Mouse (Mus musculus) telencephalon, adult 2 months (tissue): ENCODE measurements around the gene Phc1.
A peak's percentile ranks its signal among the peaks of the same experiment; 100 is the strongest.
"Not testable (repeated sequence)": the region's sequence is repeated elsewhere in the genome, so short reads cannot be mapped to it uniquely, and the experiment has no call there.

ENCODE experiments used
- DNase-seq: peaks from one replicate; pipeline ENCODE4 v3.0.0-alpha.2; 2011; ENCODE audit warnings: low read depth, low spot score

The Phc1 gene

GRCm38 (mm10) chr6:122340349-122341000, at the start of gene Phc1:
TSS of gene Phc1 (minus strand) at chr6:122340561.
- peak; percentile 44 for DNase-seq

GRCm38 (mm10) chr6:122389986-122390385, 49.6 kb upstream of the Phc1 start:
- not testable (repeated sequence) for DNase-seq

GRCm38 (mm10) chr6:122387177-122388028, 47.0 kb upstream of the Phc1 start:
- not testable (repeated sequence) for DNase-seq

DNA sequence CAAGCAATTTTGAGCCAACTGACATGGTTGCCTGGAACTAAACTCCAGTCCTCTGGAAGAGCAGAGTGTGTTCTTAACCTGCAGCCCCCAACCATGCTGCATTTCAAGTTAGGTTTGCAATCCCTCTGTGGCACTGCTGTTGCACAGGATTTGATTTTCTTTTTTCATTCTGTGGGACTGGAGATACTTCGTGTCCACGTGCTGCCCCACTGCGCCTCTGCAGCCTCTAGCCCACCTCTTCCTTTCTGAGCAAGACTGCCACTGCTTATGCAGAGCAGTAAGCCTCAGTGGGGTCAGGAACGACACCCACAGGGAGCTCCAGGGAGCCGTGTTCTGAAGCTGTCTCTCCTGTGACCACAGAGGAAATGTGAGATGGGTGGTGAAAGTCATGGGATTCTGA, 45.4 kb upstream of the Phc1 start:
- no peak for DNase-seq

DNA sequence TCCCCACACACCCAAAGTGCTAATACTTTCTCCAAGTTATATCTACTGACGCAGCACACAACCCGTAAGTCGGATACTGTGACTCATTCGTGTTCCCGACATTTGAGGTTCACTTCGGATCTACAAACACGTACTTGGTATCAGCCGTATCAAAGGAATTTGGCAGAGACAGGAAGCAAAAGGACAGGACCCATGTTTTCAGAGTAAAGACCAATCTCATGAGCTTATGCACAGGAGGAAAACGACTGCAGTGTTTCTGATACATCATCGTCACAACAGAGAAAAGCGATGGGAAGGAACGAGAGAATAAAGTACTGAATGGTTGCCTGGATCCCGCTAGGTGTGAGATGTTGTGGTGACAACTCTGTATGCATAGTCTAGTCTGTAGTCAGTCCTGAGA, 44.5 kb upstream of the Phc1 start:
- DNase-seq = no peak

DNA sequence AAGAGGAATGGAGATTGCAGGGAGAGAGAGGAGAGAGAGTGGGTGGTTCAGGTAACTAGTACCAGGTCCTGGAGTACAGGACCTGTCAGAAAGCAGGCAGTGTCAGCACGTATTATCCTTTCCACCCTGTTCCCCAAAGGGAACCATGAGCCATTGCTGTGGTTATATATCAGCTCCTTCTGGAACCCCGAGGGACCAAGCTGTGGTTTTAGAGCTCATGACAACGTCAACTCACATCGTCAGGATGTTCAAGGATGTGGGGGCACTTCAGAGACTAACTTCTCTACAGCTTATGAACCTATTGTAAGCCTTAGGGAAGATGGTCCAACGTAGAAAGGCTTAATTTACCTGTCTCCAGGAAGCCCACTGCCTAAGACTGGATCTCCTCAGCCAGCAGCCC, 42.9 kb upstream of the Phc1 start:
- no peak for DNase-seq

DNA sequence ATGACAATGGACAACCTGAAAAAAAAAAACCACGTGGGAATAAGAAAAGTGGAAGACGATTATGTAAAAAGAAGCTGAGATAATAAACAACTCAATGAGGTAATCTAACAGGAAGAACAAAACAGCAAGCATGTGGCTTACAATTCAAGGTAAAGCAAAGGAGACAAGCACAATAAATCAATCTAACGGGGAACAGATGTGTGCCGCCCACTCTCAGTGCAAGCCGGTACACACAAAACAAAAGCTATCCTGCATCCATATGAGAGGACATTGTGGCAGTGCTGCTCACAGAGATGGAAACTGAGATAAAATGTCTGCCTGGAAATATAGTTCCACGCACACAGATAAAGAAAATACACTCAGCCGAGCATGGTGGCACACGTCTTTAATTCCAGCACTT, 41.7 kb upstream of the Phc1 start:
- no peak for DNase-seq

DNA sequence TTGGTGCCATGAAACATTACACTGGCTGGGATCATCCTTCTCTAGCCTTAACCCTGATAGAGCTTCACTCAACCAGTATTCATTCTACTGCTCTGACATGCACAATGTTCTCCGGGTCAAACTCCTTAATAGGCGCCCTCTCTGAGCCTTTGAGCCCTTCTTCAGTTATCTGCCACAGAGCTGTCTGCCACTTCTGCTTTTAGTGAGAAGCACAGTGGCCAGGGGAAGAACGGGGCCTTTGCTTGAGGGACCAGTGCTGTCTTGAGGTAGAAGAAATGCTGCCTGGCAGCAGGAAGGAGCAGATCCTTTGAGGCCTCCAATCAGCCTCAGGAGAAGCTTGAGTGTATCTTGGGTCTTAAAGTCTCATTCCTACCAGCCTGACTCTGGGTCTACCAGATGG, 27.9 kb upstream of the Phc1 start:
- DNase-seq = no peak

DNA sequence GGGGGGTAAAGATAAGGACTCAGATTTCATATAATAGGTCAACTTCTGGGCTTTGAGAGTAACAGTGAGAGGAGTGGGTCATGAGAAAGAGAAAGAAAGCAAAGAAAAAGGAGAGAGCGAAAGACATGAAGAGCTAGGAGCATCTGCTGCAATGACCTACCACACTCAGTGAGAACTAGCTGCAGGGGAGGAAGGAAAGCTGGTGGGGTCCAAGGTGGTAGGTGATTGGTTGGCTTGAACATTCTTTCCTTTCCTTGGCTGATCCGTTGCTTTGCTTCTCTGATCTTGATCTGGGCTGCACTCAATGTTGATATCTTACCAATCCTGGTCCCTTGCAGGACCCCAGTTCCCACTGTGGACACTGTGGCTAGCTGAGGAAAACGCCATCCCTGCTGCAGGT, 26.6 kb upstream of the Phc1 start:
- no peak for DNase-seq

DNA sequence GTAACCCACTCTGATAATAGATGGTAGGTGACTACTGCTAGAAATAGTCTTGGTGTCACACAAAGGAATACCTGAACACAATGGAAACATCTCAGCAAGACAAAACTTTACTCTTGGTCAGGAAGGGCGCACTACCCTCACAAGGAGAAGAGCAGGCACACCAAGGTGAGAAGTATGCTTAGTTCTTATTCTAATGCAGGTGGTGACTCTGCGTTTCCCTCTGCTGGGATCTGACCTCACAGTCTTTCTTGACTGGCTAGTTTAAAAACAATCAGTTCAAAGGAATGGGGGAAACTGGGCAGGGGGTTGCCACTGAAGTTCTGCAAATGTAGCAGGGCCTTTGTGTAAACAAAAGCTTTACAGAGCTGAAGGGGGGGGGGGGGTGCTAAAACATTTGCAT, 25.9 kb upstream of the Phc1 start:
- no peak for DNase-seq

GRCm38 (mm10) chr6:122365706-122366105, 25.3 kb upstream of the Phc1 start:
- no peak for DNase-seq

GRCm38 (mm10) chr6:122357089-122357488, 16.7 kb upstream of the Phc1 start:
- DNase-seq = no peak

DNA sequence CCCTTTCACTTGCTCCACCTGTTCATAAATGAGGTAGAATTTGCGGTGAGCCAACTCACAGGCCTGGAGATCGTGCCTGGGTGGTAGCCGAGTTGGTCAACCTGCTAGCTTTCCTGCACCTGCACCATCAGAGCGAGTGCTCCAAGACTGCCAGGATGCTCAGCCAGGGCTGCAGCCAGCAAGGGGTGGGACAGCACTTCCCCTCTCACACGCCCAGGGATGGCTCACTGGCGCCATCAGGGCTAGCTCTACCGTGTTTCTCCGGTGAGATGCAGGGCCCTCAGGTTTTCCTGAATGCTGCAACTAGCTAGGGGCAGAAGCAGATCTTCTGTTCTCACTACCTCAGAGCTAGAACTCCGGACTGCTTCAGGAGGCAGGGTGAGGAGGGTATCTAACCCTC, 15.5 kb upstream of the Phc1 start:
- DNase-seq = no peak

DNA sequence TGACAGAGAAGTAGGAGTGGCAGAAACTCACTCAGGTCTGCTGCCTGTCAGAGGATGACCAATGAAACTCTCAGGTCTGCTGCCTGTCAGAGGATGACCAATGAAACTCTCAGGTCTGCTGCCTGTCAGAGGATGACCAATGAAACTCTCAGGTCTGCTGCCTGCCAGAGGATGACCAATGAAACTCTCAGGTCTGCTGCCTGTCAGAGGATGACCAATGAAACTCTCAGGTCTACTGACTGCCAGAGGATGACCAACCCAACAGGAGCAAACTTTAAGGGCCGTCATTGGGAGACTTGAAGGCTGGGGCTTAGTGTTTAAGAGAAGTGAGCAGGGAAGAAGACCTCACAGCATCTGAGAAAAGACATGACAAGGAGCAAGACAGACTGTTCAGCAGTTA, 7.0 kb upstream of the Phc1 start:
- not testable (repeated sequence) for DNase-seq

DNA sequence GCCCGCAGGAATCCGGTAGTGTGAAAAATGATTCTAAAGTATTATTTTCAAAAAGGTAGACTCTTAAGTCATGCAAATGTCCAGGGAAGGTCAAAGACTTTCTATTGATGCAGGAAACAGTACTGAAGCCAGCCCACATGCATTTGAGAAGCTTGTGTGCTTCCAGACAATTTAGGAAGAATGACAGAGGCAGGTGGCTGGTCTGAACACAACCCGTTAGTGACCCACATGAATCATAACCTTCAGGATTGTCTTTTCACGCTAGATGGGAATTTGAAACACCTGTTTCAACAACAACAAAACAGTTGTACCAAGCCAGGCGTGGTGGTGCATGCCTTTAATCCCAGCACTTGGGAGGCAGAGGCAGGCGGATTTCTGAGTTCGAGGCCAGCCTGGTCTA, 6.0 kb upstream of the Phc1 start:
- DNase-seq = no peak

DNA sequence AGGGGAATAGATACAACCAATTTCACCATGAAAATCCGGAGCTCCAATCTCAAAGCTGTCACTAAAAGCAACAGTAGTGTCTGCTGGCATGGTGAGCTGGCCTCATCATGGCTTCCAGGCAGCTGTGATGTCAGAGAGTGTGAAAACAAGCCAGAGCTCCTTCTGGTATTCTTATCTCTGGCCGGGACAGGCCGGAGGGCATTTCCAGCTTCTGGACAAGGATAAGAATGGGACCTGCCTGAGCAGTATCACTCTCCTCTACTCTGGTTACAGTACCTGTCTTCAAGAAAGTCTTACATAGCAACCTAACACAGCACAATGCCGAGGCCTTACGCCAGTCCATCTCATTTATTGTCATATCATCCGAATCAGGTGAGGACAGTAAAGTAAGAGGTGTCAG, 5.4 kb upstream of the Phc1 start:
- no peak for DNase-seq

- no peak for DNase-seq
Observed at GRCm38 (mm10) chr6:122344386-122345116, 4.2 kb upstream of the Phc1 start.

DNA sequence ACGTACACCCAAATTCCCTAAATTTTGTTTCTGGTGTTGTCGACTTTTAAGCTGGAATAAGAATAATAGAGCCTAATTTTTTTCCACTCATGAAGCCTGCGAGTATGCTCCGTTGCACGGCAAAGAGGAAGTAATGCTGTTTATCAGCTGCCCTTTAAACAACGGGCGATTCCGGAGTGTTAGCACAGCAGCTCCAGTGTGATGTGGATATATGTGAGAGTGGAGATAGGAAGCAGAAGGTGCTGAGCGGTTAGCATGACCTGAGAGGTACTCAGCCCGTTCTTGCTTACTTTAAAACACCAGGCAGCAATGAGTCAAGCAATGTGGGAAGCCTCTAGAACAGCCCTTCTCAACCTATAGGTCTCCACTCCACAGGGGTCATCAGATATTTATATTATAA, 3.4 kb upstream of the Phc1 start:
- no peak for DNase-seq

DNA sequence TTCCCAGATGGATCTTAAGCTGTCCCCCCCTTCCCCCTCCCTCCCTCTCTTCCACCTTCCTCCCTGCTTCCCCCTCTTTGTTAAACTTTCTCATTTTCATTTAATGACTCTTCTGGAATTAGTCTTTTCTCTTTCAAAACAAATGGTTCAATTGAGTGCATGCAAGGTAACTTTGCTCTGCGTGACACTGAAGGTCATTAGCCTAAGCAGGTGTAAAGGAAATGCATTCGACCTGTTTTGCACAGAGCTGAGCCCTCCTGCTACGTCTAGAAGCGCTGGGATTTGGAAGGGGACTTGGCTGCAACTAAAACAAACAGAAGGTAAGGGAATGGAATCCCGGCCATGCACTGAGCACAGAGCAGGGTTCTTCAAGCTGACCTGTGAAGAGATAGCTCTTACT, 1.8 kb upstream of the Phc1 start:
- DNase-seq = no peak

DNA sequence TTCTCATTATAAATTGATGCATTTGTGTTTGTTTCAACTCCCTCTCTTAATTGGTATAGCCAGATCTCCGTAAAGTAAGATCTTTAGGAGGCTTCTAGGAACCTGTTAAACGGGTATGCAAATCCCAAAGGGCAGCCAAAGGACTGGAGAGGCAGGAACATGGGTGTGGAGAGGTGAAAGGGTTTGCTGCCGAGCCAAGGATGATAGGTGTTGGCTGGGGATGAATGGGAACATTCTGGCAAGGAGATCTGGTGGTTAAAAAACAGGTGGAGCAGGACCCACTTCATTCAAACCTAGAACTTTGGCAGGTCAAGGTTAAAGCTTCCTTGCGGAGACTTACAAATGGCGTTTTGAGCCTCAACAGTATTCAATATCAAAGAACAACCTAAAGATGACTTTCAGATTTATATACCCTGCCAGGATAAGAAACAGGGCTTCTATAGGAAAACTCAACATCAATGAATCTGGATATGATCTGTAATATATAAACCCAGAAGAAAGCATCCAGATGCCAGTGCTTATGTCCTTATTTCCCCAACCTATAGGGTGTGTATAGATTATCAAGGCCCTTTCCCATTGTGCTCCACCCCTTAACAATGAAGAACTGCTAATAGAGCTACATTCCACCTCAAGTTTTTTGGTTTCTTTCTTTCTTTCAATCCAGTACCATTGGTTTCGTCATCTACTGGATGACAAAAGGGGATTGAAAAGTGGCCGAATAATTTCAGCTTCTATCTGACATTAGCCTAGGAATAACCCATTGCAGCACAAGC, 863 bp upstream of the Phc1 start:
- no peak for DNase-seq

GRCm38 (mm10) chr6:122339648-122340341, 566 bp downstream of the Phc1 start:
- DNase-seq = peak; percentile 71
